Comparison of ENCODE assay signal across 18 mouse cellular contexts in genomic region chr2:68421002-68421401, GRCm38 (mm10). TPM values are rescaled to one million over a fixed set of nuclear protein-coding genes. Genes with fewer than 3 reads are reported as not detected.
A peak's percentile ranks its signal among the peaks of the same experiment; 100 is the strongest.
DNase-seq lines count a peak whose midpoint lies in the region; ATAC-seq lines count a peak whose summit lies in the region.
"Had no signal": no experiment of that assay in that cellular context is flagged by ENCODE, and none has a peak within 500 bp of the region (broad histone marks: within the 10 kb centered on the region; RNA-seq: fewer than 3 reads in every experiment).

No protein-coding gene starts in this region.

- H3K27me3 ChIP-seq in heart, embryonic 16.5 days (ENCODE audit: control insufficient read depth, insufficient read depth, low read length): no peaks in the 10 kb centered on the region
- H3K27me3 ChIP-seq in liver, embryonic 11.5 days (replicated peaks; ENCODE audit: control insufficient read depth, insufficient read depth, low read length): no peaks in the 10 kb centered on the region
- H3K27me3 ChIP-seq: CH12.LX; embryonic facial prominence, embryonic 15.5 days; hindbrain, embryonic 13.5 days; megakaryocyte, embryonic 14.5 days had no signal

- ATAC-seq in heart, embryonic 16.5 days (replicated peaks; ENCODE audit: extremely low read depth, insufficient read depth, low FRiP score): peak; percentile 33; the same call in 1 of the 2 replicates
- peak; percentile 57 for ATAC-seq in common myeloid progenitor, adult 5-6 weeks (replicated peaks; ENCODE audit: low read depth, poor library complexity, severe bottlenecking)
- ATAC-seq in megakaryocyte progenitor cell, adult 5-6 weeks (replicated peaks; ENCODE audit: poor library complexity): peak; percentile 27; the same call in 1 of the 2 replicates
- ATAC-seq in liver, embryonic 11.5 days (replicated peaks; ENCODE audit: low FRiP score): no peak
- ATAC-seq: midbrain, embryonic 16.5 days had no signal

- H3K27ac ChIP-seq in heart, embryonic 16.5 days (ENCODE audit: low read length): peak overlapping the region; percentile 11
- no peak overlapping the region for H3K27ac ChIP-seq in liver, embryonic 11.5 days (ENCODE audit: low read depth, low read length)
- H3K27ac ChIP-seq: embryonic facial prominence, embryonic 15.5 days; hindbrain, embryonic 13.5 days had no signal

- peaks cover under 1% of the 10 kb centered on the region; the same call in 1 of the 2 replicates for H3K36me3 ChIP-seq in heart, embryonic 16.5 days (ENCODE audit: control insufficient read depth, insufficient read depth)
- no peaks in the 10 kb centered on the region for H3K36me3 ChIP-seq in liver, embryonic 11.5 days (ENCODE audit: control insufficient read depth, insufficient read depth, low read length)
- H3K36me3 ChIP-seq: embryonic facial prominence, embryonic 15.5 days had no signal

- H3K9ac ChIP-seq in heart, embryonic 16.5 days (ENCODE audit: low read length): no peak overlapping the region
- H3K9ac ChIP-seq in liver, embryonic 11.5 days (ENCODE audit: low read depth, low read length): no peak overlapping the region
- H3K9ac ChIP-seq: embryonic facial prominence, embryonic 15.5 days; hindbrain, embryonic 13.5 days had no signal

- peaks cover 38% of the 10 kb centered on the region for H3K4me1 ChIP-seq in heart, embryonic 16.5 days (ENCODE audit: control insufficient read depth, insufficient read depth, low read length)
- H3K4me1 ChIP-seq in liver, embryonic 11.5 days (replicated peaks; ENCODE audit: control insufficient read depth, insufficient read depth, low read length): peaks cover 8% of the 10 kb centered on the region
- H3K4me1 ChIP-seq: embryonic facial prominence, embryonic 15.5 days; hindbrain, embryonic 13.5 days had no signal

- H3K4me2 ChIP-seq in heart, embryonic 16.5 days (ENCODE audit: low read depth, low read length): no peak overlapping the region
- no peak overlapping the region for H3K4me2 ChIP-seq in liver, embryonic 11.5 days
- H3K4me2 ChIP-seq: embryonic facial prominence, embryonic 15.5 days; hindbrain, embryonic 13.5 days had no signal

- H3K4me3 ChIP-seq in heart, embryonic 16.5 days (ENCODE audit: low read length): no peak overlapping the region
- H3K4me3 ChIP-seq in liver, embryonic 11.5 days (ENCODE audit: low read depth, low read length): no peak overlapping the region
- H3K4me3 ChIP-seq: embryonic facial prominence, embryonic 15.5 days; hindbrain, embryonic 13.5 days; megakaryocyte, embryonic 14.5 days had no signal

- H3K9me3 ChIP-seq in heart, embryonic 16.5 days (replicated peaks; ENCODE audit: control insufficient read depth, low read length): no peaks in the 10 kb centered on the region
- no peaks in the 10 kb centered on the region for H3K9me3 ChIP-seq in liver, embryonic 11.5 days (ENCODE audit: control insufficient read depth, low read length)
- H3K9me3 ChIP-seq: embryonic facial prominence, embryonic 15.5 days; hindbrain, embryonic 13.5 days had no signal

- DNase-seq in adrenal gland, adult 2 months: peak; percentile 65
- DNase-seq in adrenal gland, postnatal 10 days: no peak
- DNase-seq in heart, postnatal 4 days: no peak
- no peak for DNase-seq in liver, embryonic 11.5 days (ENCODE audit: low spot score)
- no peak for DNase-seq in cerebellum, postnatal 36 days
- DNase-seq: cerebellum, adult 2 months; gastrocnemius, postnatal 14 days; kidney, adult 18-20 months; liver; thymus, adult 18-20 months had no signal

- WGBS in heart, embryonic 16.5 days: 38% methylated on average over 6 of the region's 6 CpGs
- WGBS in liver, embryonic 11.5 days: 33% methylated on average over 6 of the region's 6 CpGs

RNA-seq across cellular contexts. Expression of gene Stk39, which starts 51.1 kb away (rescaled TPM):
- 10 to 100 TPM; 70.2 to 96.2 TPM for total RNA-seq in adrenal gland, adult 2 months (2021)
- 18.3 and 27.3 TPM in 2 replicates for polyA plus RNA-seq in adrenal gland, adult 2 months (2012; rRNA removed)
- total RNA-seq in adrenal gland, postnatal 10 days (2021): 10 to 100 TPM; 50.2 to 69.4 TPM
- polyA plus RNA-seq in heart, embryonic 16.5 days (2015; fragmentation: Nextera tagmentation; extraction: Ambion mirVana): 61.8 and 66.0 TPM in 2 replicates
- 100 to 1,000 TPM; 160 to 163 TPM for total RNA-seq in heart, postnatal 4 days (2021)
- total RNA-seq in common myeloid progenitor, adult 5-6 weeks (2017): 1.4 and 3.9 TPM in 2 replicates
- total RNA-seq in megakaryocyte progenitor cell, adult 5-6 weeks (2015): 0.83 and 1.3 TPM in 2 replicates
- total RNA-seq in megakaryocyte progenitor cell, adult 5-6 weeks (2017): 1.2 and 3.2 TPM in 2 replicates
- 7.8 and 9.9 TPM in 2 replicates for polyA plus RNA-seq in liver, embryonic 11.5 days (2014; fragmentation: Nextera tagmentation; extraction: Ambion mirVana)
- total RNA-seq: CH12.LX had no signal

Comparison
In these comparisons a context has a peak if more than half of its experiments do, and no peak if none do; other contexts are left out.
1. RNA of gene Stk39, which starts 51.1 kb away (total RNA-seq): 160 to 163 TPM in heart, postnatal 4 days, 70.2 to 96.2 TPM in adrenal gland, adult 2 months and 50.2 to 69.4 TPM in adrenal gland, postnatal 10 days; 1.4 to 3.9 TPM in common myeloid progenitor, adult 5-6 weeks and 0.83 to 3.2 TPM in megakaryocyte progenitor cell, adult 5-6 weeks; every median in the first group is over 10 times any median in the second.